Mouse (Mus musculus): ENCODE data around the gene Olfr1396. TPM values are rescaled to one million over a fixed set of nuclear protein-coding genes. Genes with fewer than 3 reads are reported as not detected.

The Olfr1396 gene
- polyA plus RNA-seq, 1 experiment from 2014 or later = not detected

DNA sequence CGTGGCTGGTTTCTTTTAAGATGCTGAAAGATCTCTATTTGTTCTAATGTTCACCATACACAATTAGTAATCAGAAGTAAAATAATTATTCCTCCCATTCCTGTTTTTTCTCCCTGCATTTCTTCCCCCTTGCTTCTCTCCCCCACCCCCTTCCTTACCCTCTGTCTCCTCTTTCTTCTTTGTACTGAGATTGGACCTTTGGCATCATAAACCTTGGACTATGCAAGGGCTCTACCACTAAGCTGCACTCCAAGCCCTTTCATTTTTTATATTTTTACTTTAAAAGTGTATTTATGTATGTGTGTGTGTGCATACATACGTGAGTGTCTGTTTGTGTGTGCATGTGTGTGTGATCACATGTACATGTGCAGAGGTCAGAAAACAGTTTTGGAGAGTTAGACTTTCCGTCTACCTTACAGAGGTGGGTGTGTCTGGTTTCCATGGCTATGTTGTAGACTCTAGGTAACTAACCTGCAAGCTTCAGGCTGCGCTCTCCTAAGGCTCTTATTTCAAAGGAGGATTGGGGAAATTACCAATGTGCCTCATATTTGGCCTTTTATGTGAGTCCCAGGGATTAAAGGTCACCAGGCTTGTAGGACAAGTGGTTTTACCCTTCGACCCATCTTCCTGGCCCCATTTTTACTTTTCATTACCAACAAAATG lies 25.6 kb downstream of the Olfr1396 start:
- ATAC-seq (ENCODE audit: low FRiP score, low read depth) = no peak
- H3K36me3 ChIP-seq = no peaks in the 10 kb centered on the region
- no peaks in the 10 kb centered on the region for H3K9me3 ChIP-seq
- no peaks in the 10 kb centered on the region for H3K27me3 ChIP-seq
- H3K4me2 ChIP-seq (replicated peaks) = no peak overlapping the region
- H3K4me1 ChIP-seq = 0 out of 2 replicates have a peak, but pooled peaks cover 4% of the 10 kb centered on the region
- no peak overlapping the region for H3K4me3 ChIP-seq
- WGBS = 89% methylated on average over 5 of the region's 5 CpGs
- no peak overlapping the region for H3K9ac ChIP-seq (replicated peaks)
- H3K27ac ChIP-seq (replicated peaks) = no peak overlapping the region

DNA sequence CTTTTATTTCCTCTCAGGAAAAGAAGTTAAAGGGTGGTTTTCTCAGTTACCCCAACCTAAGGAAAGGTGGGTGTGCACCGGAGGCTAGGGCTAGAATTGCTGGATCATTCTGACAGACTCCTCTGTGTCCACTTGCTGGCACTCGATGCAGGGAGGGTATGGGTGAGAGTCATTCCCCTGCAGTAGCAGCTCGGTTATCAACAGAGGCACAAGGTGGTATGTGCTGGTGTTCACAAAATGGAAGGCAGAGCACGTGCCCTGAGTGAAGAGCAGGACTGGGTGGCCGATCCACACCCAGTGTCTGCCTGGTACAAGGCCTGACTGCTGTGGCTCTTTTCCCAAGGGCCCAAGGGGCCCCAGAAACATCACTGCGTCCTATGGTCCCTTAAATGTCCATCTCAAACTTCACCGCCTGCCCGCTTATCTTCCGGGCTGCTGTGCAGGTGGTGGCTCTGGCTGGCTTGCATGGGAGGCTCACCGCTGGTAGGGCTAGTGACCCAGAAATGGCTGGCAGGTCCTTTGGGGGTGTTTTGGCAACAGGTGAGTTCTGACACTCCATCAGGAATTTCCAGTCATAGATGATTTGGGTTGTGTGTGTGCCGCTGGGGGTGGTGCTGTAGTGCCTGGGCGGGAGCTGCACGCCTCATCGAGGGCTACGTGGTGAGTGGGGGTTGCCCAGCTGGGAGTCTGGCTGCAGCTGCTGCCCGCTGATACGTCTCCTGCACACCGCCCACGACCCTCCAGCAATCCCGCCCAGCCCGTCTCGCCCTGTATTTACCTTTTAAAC lies 26.7 kb downstream of the Olfr1396 start:
- Histone ChIP-seq H3K36me3 (no peaks in the 10 kb centered on the region), H3K9me3 (no peaks in the 10 kb centered on the region), H3K27ac (replicated peaks) (no peak overlapping the region), H3K4me3 (no peak overlapping the region), H3K4me1 (0 out of 2 replicates have a peak, but pooled peaks cover 4% of the 10 kb centered on the region), H3K9ac (replicated peaks) (no peak overlapping the region), H3K27me3 (no peaks in the 10 kb centered on the region), H3K4me2 (replicated peaks) (peak overlapping the region; percentile 26; the same call in 1 of the 2 replicates)
- peak; percentile 52 for ATAC-seq (ENCODE audit: low FRiP score, low read depth)
- WGBS = 37% methylated on average over 22 of the region's 22 CpGs

DNA sequence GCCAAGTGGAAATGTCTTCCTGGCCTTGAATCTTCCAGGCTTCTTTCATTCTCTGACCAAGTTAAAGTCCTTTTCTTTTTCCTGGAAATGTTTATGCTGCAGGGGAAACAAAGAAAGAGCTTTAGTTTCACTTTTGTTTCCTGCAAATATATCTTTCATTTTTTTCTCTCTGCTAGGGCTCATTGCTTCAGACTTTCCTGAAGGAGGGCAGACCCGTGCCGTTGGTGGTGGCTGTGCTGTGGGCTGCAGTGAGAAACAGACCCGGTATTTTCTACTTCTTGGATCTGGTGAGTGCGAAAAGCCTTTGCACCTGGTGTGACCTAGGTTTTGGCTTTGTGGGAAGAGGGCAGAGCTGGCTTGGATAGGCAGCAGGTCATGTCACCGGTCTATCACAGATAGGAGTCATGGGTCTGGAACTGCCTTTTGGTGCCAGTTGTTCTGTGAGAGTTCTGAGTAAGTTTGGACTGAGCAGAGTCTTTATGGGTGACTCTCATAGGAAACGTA lies 27.8 kb downstream of the Olfr1396 start:
- H3K27ac ChIP-seq (replicated peaks) = no peak overlapping the region
- no peak overlapping the region for H3K9ac ChIP-seq (replicated peaks)
- H3K9me3 ChIP-seq = no peaks in the 10 kb centered on the region
- no peak for ATAC-seq (ENCODE audit: low FRiP score, low read depth)
- no peak overlapping the region for H3K4me3 ChIP-seq
- H3K4me1 ChIP-seq = 0 out of 2 replicates have a peak, but pooled peaks cover 4% of the 10 kb centered on the region
- no peaks in the 10 kb centered on the region for H3K27me3 ChIP-seq
- H3K36me3 ChIP-seq = no peaks in the 10 kb centered on the region
- no peak overlapping the region for H3K4me2 ChIP-seq (replicated peaks)
- WGBS = 87% methylated on average over 6 of the region's 6 CpGs

GRCm38 (mm10) chr11:49084875-49085274 lies 29.8 kb downstream of the Olfr1396 start:
- no peak overlapping the region for H3K4me2 ChIP-seq (replicated peaks)
- 61% methylated on average over 3 of the region's 3 CpGs for WGBS
- H3K27me3 ChIP-seq = no peaks in the 10 kb centered on the region
- H3K27ac ChIP-seq (replicated peaks) = no peak overlapping the region
- H3K9me3 ChIP-seq = no peaks in the 10 kb centered on the region
- ATAC-seq (ENCODE audit: low FRiP score, low read depth) = no peak
- H3K9ac ChIP-seq (replicated peaks) = no peak overlapping the region
- no peak overlapping the region for H3K4me3 ChIP-seq
- H3K36me3 ChIP-seq = no peaks in the 10 kb centered on the region
- 0 out of 2 replicates have a peak, but pooled peaks cover 4% of the 10 kb centered on the region for H3K4me1 ChIP-seq

DNA sequence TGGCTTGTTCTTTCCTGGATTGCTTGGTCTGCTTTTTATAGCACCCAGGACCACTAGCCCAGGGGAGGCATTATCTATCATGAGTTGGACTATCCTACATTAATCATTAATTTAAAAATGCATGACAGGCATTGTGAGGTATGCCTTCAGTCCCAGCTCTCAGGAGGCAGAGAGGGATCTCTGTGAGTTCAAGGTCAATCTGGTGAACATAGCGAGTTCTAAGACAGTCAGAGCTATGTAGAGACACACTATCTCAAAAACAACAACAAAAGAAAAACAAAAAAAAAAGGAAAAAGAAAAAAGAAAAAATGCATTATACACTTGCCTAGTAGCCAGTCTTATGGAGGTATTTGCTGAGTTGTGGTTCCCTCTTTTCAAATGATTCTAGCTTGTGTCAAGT lies 30.3 kb downstream of the Olfr1396 start:
- no peaks in the 10 kb centered on the region for H3K27me3 ChIP-seq
- no peak overlapping the region for H3K4me3 ChIP-seq
- H3K4me2 ChIP-seq (replicated peaks) = no peak overlapping the region
- ATAC-seq (ENCODE audit: low FRiP score, low read depth) = no peak
- H3K27ac ChIP-seq (replicated peaks) = no peak overlapping the region
- 0 out of 2 replicates have a peak, but pooled peaks cover 4% of the 10 kb centered on the region for H3K4me1 ChIP-seq
- no peaks in the 10 kb centered on the region for H3K9me3 ChIP-seq
- 81% methylated on average over 1 of the region's 1 CpGs for WGBS
- H3K36me3 ChIP-seq = no peaks in the 10 kb centered on the region
- no peak overlapping the region for H3K9ac ChIP-seq (replicated peaks)

- no peak overlapping the region for H3K4me3 ChIP-seq
- WGBS = 80% methylated on average over 3 of the region's 3 CpGs
- no peaks in the 10 kb centered on the region for H3K9me3 ChIP-seq
- H3K36me3 ChIP-seq = no peaks in the 10 kb centered on the region
- ATAC-seq (ENCODE audit: low FRiP score, low read depth) = no peak
- no peak overlapping the region for H3K9ac ChIP-seq (replicated peaks)
- no peak overlapping the region for H3K4me2 ChIP-seq (replicated peaks)
- H3K27ac ChIP-seq (replicated peaks) = no peak overlapping the region
- H3K4me1 ChIP-seq = 0 out of 2 replicates have a peak, but pooled peaks cover 4% of the 10 kb centered on the region
- H3K27me3 ChIP-seq = no peaks in the 10 kb centered on the region
Measured at GRCm38 (mm10) chr11:49083808-49084207, 30.9 kb downstream of the Olfr1396 start.

DNA sequence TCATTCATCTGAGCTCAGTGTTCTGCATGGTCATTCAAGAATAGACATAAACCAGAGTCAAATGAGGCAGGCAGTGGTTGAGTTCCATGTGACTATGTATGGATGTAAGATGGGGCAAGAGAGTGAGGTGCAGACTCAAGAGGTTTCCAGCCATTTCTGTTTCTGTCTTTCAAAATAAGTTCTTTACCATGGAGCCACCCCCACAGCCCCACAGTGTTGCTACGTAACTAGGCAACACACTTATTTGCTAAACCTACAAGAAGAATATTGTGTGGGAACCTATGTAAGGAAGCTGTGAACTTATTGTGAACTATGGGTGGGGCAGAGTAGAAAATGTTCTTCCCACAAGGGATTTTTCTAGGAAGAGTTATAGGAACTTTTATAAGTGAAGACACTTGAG lies 31.5 kb downstream of the Olfr1396 start:
- Histone ChIP-seq H3K9me3 (no peaks in the 10 kb centered on the region), H3K4me3 (no peak overlapping the region), H3K36me3 (no peaks in the 10 kb centered on the region), H3K9ac (replicated peaks) (no peak overlapping the region), H3K4me2 (replicated peaks) (no peak overlapping the region), H3K27ac (replicated peaks) (no peak overlapping the region), H3K27me3 (no peaks in the 10 kb centered on the region), H3K4me1 (0 out of 2 replicates have a peak, but pooled peaks cover 2% of the 10 kb centered on the region)
- WGBS = 96% methylated on average over 1 of the region's 1 CpGs
- ATAC-seq (ENCODE audit: low FRiP score, low read depth) = no peak

DNA sequence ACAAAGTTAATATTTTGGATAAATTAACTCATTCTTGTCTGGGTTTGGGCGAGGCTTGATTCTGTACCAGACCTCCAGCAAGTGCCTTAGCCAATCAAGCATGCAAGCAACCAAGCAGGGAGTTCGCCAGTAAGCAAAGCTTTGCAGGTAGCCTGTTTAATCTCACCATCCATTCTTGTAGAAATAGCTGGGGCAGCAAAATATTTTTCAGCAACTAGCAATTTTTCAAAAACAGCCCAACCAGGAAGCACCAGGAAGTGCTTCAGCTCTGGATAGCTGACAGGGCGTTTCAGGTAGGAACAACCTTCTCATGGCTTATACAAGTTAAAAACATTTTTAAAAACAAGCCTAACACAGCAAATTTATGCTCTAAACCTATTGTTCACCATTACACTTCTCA lies 32.8 kb downstream of the Olfr1396 start:
- 76% methylated on average over 3 of the region's 3 CpGs for WGBS
- Histone ChIP-seq H3K27ac (replicated peaks) (no peak overlapping the region), H3K4me2 (replicated peaks) (no peak overlapping the region), H3K9me3 (no peaks in the 10 kb centered on the region), H3K4me3 (no peak overlapping the region), H3K4me1 (no peaks in the 10 kb centered on the region), H3K9ac (replicated peaks) (no peak overlapping the region), H3K36me3 (no peaks in the 10 kb centered on the region), H3K27me3 (no peaks in the 10 kb centered on the region)
- no peak for ATAC-seq (ENCODE audit: low FRiP score, low read depth)

DNA sequence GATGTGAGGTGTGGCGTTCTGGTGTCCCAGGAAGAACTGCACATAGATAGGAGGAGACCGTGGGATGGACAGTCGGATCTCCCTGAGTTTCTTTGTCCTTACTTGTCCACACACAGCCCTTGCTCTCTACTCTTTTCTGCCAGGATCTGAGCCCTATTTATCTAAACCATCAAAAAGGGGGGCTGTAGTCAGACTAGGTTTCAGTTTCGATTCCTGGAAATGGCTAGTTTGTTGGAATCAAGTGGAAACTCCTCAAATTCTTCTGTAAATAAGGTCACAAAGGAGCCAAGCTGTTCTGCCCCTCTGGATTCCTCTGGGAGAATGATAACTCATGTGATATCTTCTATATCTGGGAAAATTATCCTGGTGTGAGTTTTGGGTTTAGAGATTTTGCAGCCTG lies 33.3 kb downstream of the Olfr1396 start:
- Histone ChIP-seq H3K4me3 (no peak overlapping the region), H3K4me2 (replicated peaks) (no peak overlapping the region), H3K27ac (replicated peaks) (no peak overlapping the region), H3K9me3 (no peaks in the 10 kb centered on the region), H3K9ac (replicated peaks) (no peak overlapping the region), H3K4me1 (no peaks in the 10 kb centered on the region), H3K36me3 (no peaks in the 10 kb centered on the region), H3K27me3 (no peaks in the 10 kb centered on the region)
- 82% methylated on average over 4 of the region's 4 CpGs for WGBS
- no peak for ATAC-seq (ENCODE audit: low FRiP score, low read depth)

- Histone ChIP-seq H3K9ac (replicated peaks) (no peak overlapping the region), H3K36me3 (no peaks in the 10 kb centered on the region), H3K4me2 (replicated peaks) (no peak overlapping the region), H3K27me3 (no peaks in the 10 kb centered on the region), H3K9me3 (no peaks in the 10 kb centered on the region), H3K27ac (replicated peaks) (no peak overlapping the region), H3K4me3 (no peak overlapping the region), H3K4me1 (no peaks in the 10 kb centered on the region)
- ATAC-seq (ENCODE audit: low FRiP score, low read depth) = no peak
- 67% methylated on average over 1 of the region's 1 CpGs for WGBS
Measured at GRCm38 (mm10) chr11:49080636-49081035, 34.0 kb downstream of the Olfr1396 start.

DNA sequence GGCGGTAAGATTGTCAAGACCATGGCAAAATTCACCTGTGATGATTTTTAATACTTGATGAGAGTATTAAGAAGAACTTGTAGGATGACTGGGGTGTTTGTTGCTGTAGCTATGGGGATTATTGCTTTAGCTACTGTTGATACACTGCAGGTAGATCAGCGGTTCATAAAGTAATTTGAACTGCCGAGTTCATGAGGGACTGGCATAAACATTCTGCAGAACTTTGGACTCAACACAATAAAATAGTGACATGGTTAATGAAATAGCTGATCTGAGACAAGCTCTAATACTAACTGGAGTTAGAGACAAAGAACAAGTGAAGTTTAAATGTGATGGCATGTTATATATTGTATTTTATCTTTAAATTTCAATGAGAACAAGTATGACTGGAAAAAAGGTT lies 36.0 kb downstream of the Olfr1396 start:
- no peaks in the 10 kb centered on the region for H3K9me3 ChIP-seq
- H3K27ac ChIP-seq (replicated peaks) = no peak overlapping the region
- no peak overlapping the region for H3K4me3 ChIP-seq
- H3K36me3 ChIP-seq = no peaks in the 10 kb centered on the region
- no peaks in the 10 kb centered on the region for H3K4me1 ChIP-seq
- no peak overlapping the region for H3K9ac ChIP-seq (replicated peaks)
- ATAC-seq (ENCODE audit: low FRiP score, low read depth) = no peak
- WGBS = 93% methylated on average over 3 of the region's 3 CpGs
- H3K27me3 ChIP-seq = no peaks in the 10 kb centered on the region
- no peak overlapping the region for H3K4me2 ChIP-seq (replicated peaks)

- Histone ChIP-seq H3K9me3 (no peaks in the 10 kb centered on the region), H3K4me3 (no peak overlapping the region), H3K27ac (replicated peaks) (no peak overlapping the region), H3K36me3 (no peaks in the 10 kb centered on the region), H3K4me1 (no peaks in the 10 kb centered on the region), H3K27me3 (no peaks in the 10 kb centered on the region), H3K4me2 (replicated peaks) (no peak overlapping the region), H3K9ac (replicated peaks) (no peak overlapping the region)
- WGBS = 82% methylated on average over 1 of the region's 1 CpGs
- no peak for ATAC-seq (ENCODE audit: low FRiP score, low read depth)
Measured at GRCm38 (mm10) chr11:49077012-49077411, 37.7 kb downstream of the Olfr1396 start.

Measured in midbrain, embryonic 12.5 days (tissue).